Mouse (Mus musculus) small intestine, adult 2 months (tissue): ENCODE data around the gene Gm47995.

Source experiments
- CTCF ChIP-seq: fragments of 200-500 bp; IDR thresholded peaks from 2 replicates; pipeline ENCODE4 v1.5.1; 2012; ENCODE audit warnings: low read depth, mild to moderate bottlenecking, control low read depth, inconsistent platforms, low read length, moderate library complexity, mixed read lengths; ENCODE audit not compliant: insufficient replicate concordance, insufficient read length; ENCODE audit errors: extremely low read depth
- POLR2A ChIP-seq: fragments of 200-500 bp; IDR thresholded peaks from 2 replicates; pipeline ENCODE4 v1.6.1; 2012; ENCODE audit warnings: low read depth, mild to moderate bottlenecking, control low read depth, inconsistent platforms, low read length, moderate library complexity

GRCm38 (mm10) chr1:151228320-151228989, 30.2 kb downstream of the Gm47995 start:
- no peak for TF ChIP-seq POLR2A
- no peak for TF ChIP-seq CTCF
